Mouse (Mus musculus) MEL (cell line): Measurements from ENCODE around the gene Slc26a9.

Source experiments
- CTCF ChIP-seq, 3 experiments: IDR thresholded peaks in 2 of 3; conservative IDR thresholded peaks in 1 of 3; 2 replicates each; pipeline ENCODE4 v1.5.1; 2011 to 2012; ENCODE audit warnings: low read length in 3 of 3, low read depth in 2 of 3, mild to moderate bottlenecking in 2 of 3, improper control_type of control experiment in 1 of 3, inconsistent platforms in 1 of 3, mixed read lengths in 1 of 3, moderate library complexity in 1 of 3; ENCODE audit not compliant: control insufficient read depth in 1 of 3, insufficient read depth in 1 of 3, poor library complexity in 1 of 3, severe bottlenecking in 1 of 3
- ETS1 ChIP-seq: IDR thresholded peaks from 2 replicates; pipeline ENCODE4 v1.6.1; 2012; ENCODE audit warnings: low read depth, mild to moderate bottlenecking, inconsistent platforms, low read length, improper control_type of control experiment, moderate library complexity
- ZKSCAN1 ChIP-seq: IDR thresholded peaks from 2 replicates; pipeline ENCODE4 v1.6.1; 2012; ENCODE audit warnings: low read depth, mild to moderate bottlenecking, inconsistent platforms, low read length, improper control_type of control experiment, moderate library complexity
- ZNF384 ChIP-seq: IDR thresholded peaks from 2 replicates; pipeline ENCODE4 v1.6.1; 2012; ENCODE audit warnings: low read depth, mild to moderate bottlenecking, inconsistent platforms, low read length, improper control_type of control experiment

DNA sequence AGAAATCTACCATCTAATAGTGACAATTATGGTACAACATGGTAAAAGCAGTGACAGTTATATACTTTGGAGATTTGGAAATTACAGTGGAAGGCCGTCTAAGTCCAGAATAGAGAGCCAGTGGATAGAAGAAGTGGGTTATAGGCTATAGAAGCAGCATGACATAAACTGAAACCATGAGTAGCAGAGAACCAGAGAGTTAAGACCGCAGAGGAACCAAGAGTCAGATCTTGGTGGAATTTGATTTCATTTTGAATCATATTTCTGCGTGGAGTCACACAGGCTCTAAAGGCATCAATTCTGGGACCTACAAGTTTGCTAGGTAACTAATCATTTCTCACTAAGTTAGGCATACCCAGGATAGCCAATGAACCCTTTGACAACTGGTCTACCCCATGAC, 45.1 kb upstream of the Slc26a9 start:
- TF ChIP-seq CTCF (IDR thresholded peaks at IDR 0.05 in 2 of 3, conservative IDR thresholded peaks at IDR 0.05 in 1 of 3; ENCODE audit: control insufficient read depth in 1 of 3, insufficient read depth in 1 of 3, low read depth in 2 of 3, low read length in 3 of 3, poor library complexity in 1 of 3, severe bottlenecking in 1 of 3) (no peak; a peak in 1 of 6 replicates), ZKSCAN1 (no peak), ETS1 (no peak), ZNF384 (no peak)
